Comparison of ENCODE assay signal across 14 mouse cellular contexts in genomic region chr13:114488178-114488577, GRCm38 (mm10). TPM values are rescaled to one million over a fixed set of nuclear protein-coding genes. Genes with fewer than 3 reads are reported as not detected.
A peak's percentile ranks its signal among the peaks of the same experiment; 100 is the strongest.
DNase-seq lines count a peak whose midpoint lies in the region; ATAC-seq lines count a peak whose summit lies in the region.
"Had no signal": no experiment of that assay in that cellular context is flagged by ENCODE, and none has a peak within 500 bp of the region (broad histone marks: within the 10 kb centered on the region; RNA-seq: fewer than 3 reads in every experiment).

No protein-coding gene starts in this region.

- ATAC-seq in cerebellum, adult (ENCODE audit: insufficient number of reproducible peaks, low FRiP score, low TSS enrichment), result no peak
- ATAC-seq: midbrain, embryonic 16.5 days had no signal

- intact Hi-C loops in gastrocnemius, postnatal 14 days (cut with DNase I; ENCODE audit: low total_unique reads), result no loop called here

- DNase-seq in adrenal gland, adult 2 months, result peak; percentile 11
- DNase-seq in adrenal gland, postnatal 4 days (ENCODE audit: low spot score in 2 of 2), result no peak
- DNase-seq in gastrocnemius, adult 18-20 months (ENCODE audit: low spot score), result peak; percentile 2
- DNase-seq in gastrocnemius, postnatal 14 days, result no peak
- peak; percentile 3 to 23 for DNase-seq in layer of hippocampus, postnatal 14 days (ENCODE audit: low spot score in 2 of 2)
- DNase-seq in layer of hippocampus, postnatal 36 days, result no peak
- peak; percentile 1 for DNase-seq in NIH3T3 (ENCODE audit: low read depth)
- DNase-seq: cerebellum, adult 9-10 months; kidney, adult 11 months; liver, embryonic 13.5 days; thymus, adult 18-20 months had no signal

RNA-seq across cellular contexts. Expression of gene Fst, which starts 29.4 kb away (rescaled TPM):
- 10 to 100 TPM; 10.1 to 11.4 TPM for total RNA-seq in adrenal gland, adult 2 months (2021)
- 1.2 and 2.0 TPM in 2 replicates for polyA plus RNA-seq in adrenal gland, adult 2 months (2012; rRNA removed)
- total RNA-seq in adrenal gland, postnatal 4 days (2021), result 10 to 100 TPM; 17.6 to 23.0 TPM
- total RNA-seq in gastrocnemius, adult 18-20 months (2021), result 1 to 10 TPM; 4.7 to 6.1 TPM
- 10 to 100 TPM; 11.7 to 15.2 TPM for total RNA-seq in gastrocnemius, postnatal 14 days (2021)
- 1 to 10 TPM in 1 of 2 experiments, under 1 TPM in 1; 0.74 to 1.1 TPM for total RNA-seq in layer of hippocampus, postnatal 14 days (2021)
- total RNA-seq in layer of hippocampus, postnatal 36 days (2021), result 1 to 10 TPM; 5.5 to 5.8 TPM
- total RNA-seq: CH12.LX had no signal

Comparison
In these comparisons a context has a peak if more than half of its experiments do, and no peak if none do; other contexts are left out.
1. DNase-seq: peak in adrenal gland, adult 2 months (single experiment), gastrocnemius, adult 18-20 months (single experiment), layer of hippocampus, postnatal 14 days (2 of 2) and NIH3T3 (single experiment); none in adrenal gland, postnatal 4 days (0 of 2), gastrocnemius, postnatal 14 days (single experiment) and layer of hippocampus, postnatal 36 days (0 of 2).